Mouse (Mus musculus) midbrain, embryonic 14.5 days (tissue): ENCODE results near the gene Wnt8b. TPM values are rescaled to one million over a fixed set of nuclear protein-coding genes. Genes with fewer than 3 reads are reported as not detected.
"Not testable (repeated sequence)": the region's sequence is repeated elsewhere in the genome, so short reads cannot be mapped to it uniquely, and the experiment has no call there.

Source experiments
- ATAC-seq: fragments of 200-750 bp; cut with Nextera tagmentation; 2 replicates; pipeline ENCODE4 v1.8.0; 2017; ENCODE audit warnings: moderate number of reproducible peaks, moderate library complexity; ENCODE audit not compliant: low FRiP score, low TSS enrichment
- DNase-seq: peaks from one replicate; pipeline ENCODE4 v3.0.0-alpha.2; 2015
- H3K27ac ChIP-seq: fragments of 300-500 bp; sonication (generic); replicated peaks from 2 replicates; pipeline ENCODE4 v1.5.1; 2014; ENCODE audit warnings: mild to moderate bottlenecking, low read depth, low read length, moderate library complexity
- H3K27me3 ChIP-seq: fragments of 300-500 bp; sonication (generic); 2 replicates; pipeline ENCODE4 v1.6.1; 2014; ENCODE audit warnings: low read length, control low read depth, mixed read lengths; ENCODE audit not compliant: control insufficient read depth, insufficient read depth
- H3K36me3 ChIP-seq: fragments of 300-500 bp; sonication (generic); 2 replicates; pipeline ENCODE4 v1.6.1; 2014; ENCODE audit warnings: low read length, control low read depth; ENCODE audit not compliant: control insufficient read depth, insufficient read depth
- H3K4me1 ChIP-seq: fragments of 300-500 bp; sonication (generic); 2 replicates; pipeline ENCODE4 v1.6.1; 2014; ENCODE audit warnings: mild to moderate bottlenecking, antibody characterized with exemption, low read length, control low read depth; ENCODE audit not compliant: control insufficient read depth, insufficient read depth
- H3K4me2 ChIP-seq: fragments of 300-500 bp; sonication (generic); 2 replicates; pipeline ENCODE4 v1.6.1; 2014; ENCODE audit warnings: mild to moderate bottlenecking, low read length, moderate library complexity
- H3K4me3 ChIP-seq: fragments of 300-500 bp; sonication (generic); replicated peaks from 2 replicates; pipeline ENCODE4 v1.5.1; 2014; ENCODE audit warnings: low read depth, low read length
- H3K9ac ChIP-seq: fragments of 300-500 bp; sonication (generic); replicated peaks from 2 replicates; pipeline ENCODE4 v1.6.1; 2014; ENCODE audit warnings: mild to moderate bottlenecking, low read length, moderate library complexity
- H3K9me3 ChIP-seq: fragments of 300-500 bp; sonication (generic); 2 replicates; pipeline ENCODE4 v1.6.1; 2016; ENCODE audit warnings: low read length, control low read depth, mixed read lengths; ENCODE audit not compliant: control insufficient read depth
- WGBS: fragments of 180-500 bp; shearing (Covaris S2); extraction: QIAGEN DNeasy Blood & Tissue Kit; methylation state at CpG from one replicate; pipeline ENCODE4 v1.1.7; 2014; 5-methylcytosine and 5-hydroxymethylcytosine counted together
- polyA plus RNA-seq: library from polyadenylated mRNA; unstranded; fragments of >200 nt; fragmentation: Nextera tagmentation; extraction: Ambion mirVana; gene quantifications from 2 replicates; pipeline ENCODE4 v1.2.1, GENCODE M21; 2014

Gene Wnt8b
- polyA plus RNA-seq, 1 experiment from 2014 or later: 1.2 TPM

DNA sequence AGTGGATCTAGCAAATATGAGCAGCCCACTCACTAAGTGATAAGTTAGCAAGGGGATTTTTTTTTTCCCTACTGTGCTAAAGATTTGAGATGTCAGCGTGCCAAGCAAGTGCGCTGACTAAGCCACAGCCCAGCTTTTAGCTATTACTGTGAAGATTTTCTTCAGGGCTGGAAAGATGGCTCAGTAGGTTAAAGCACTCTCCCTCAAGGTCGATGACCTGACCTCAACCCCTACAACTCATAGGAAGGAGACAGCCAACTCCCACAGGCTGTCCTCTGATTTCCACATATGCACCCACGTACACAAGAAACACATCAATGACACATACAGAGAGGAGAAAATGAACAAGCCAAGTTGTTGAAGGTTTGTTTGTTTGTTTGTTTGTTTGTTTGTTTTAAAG lies 31.1 kb upstream of the Wnt8b start:
- no peak overlapping the region for H3K4me3 ChIP-seq
- DNase-seq (no peak), ATAC-seq (no peak)
- H3K27ac ChIP-seq: no peak overlapping the region
- no peaks in the 10 kb centered on the region for H3K36me3 ChIP-seq
- H3K27me3 ChIP-seq: no peaks in the 10 kb centered on the region
- H3K4me2 ChIP-seq: no peak overlapping the region
- WGBS: 98% methylated on average over 4 of the region's 4 CpGs
- no peak overlapping the region for H3K9ac ChIP-seq
- H3K9me3 ChIP-seq: no peaks in the 10 kb centered on the region
- H3K4me1 ChIP-seq: no peaks in the 10 kb centered on the region

GRCm38 (mm10) chr19:44465960-44466525 lies 27.2 kb upstream of the Wnt8b start:
- H3K27me3 ChIP-seq, H3K9me3 ChIP-seq, H3K27ac ChIP-seq, H3K4me2 ChIP-seq, H3K4me3 ChIP-seq, H3K9ac ChIP-seq, H3K4me1 ChIP-seq, ATAC-seq, H3K36me3 ChIP-seq: not testable (repeated sequence)
- peak; percentile 26 for DNase-seq
- 61% methylated on average over 14 of the region's 14 CpGs for WGBS

DNA sequence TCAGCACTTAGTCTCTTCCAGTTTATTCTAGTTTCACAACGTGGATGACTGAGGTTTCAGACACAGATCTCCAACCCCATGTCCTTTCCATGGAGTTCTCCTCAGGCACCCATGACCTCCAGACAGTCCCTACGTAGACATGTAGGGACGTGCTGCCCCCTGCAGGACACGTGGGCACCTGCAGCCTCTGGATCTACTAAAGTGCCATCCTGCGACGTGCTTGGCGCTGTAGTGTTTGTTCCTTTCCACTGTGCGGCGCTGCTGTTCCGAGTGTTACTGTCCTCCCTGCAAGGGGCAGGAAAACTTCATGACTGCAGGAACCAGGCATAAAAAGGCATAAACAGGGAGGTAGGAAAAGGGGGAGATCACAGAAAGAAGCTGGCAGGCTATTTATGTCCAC lies 19.1 kb upstream of the Wnt8b start:
- Histone ChIP-seq H3K4me3 (no peak overlapping the region), H3K36me3 (no peaks in the 10 kb centered on the region), H3K27me3 (peaks cover 6% of the 10 kb centered on the region; the same call in 1 of the 2 replicates), H3K9ac (no peak overlapping the region), H3K4me2 (no peak overlapping the region), H3K9me3 (no peaks in the 10 kb centered on the region), H3K27ac (no peak overlapping the region), H3K4me1 (no peaks in the 10 kb centered on the region)
- ATAC-seq: no peak
- DNase-seq: peak; percentile 77
- 2% methylated on average over 10 of the region's 10 CpGs for WGBS

- DNase-seq (no peak), ATAC-seq (no peak)
- Histone ChIP-seq H3K4me1 (no peaks in the 10 kb centered on the region), H3K9me3 (no peaks in the 10 kb centered on the region), H3K27ac (no peak overlapping the region), H3K4me2 (no peak overlapping the region), H3K4me3 (no peak overlapping the region), H3K9ac (no peak overlapping the region), H3K27me3 (peaks cover 6% of the 10 kb centered on the region; the same call in 1 of the 2 replicates), H3K36me3 (no peaks in the 10 kb centered on the region)
- 86% methylated on average over 6 of the region's 6 CpGs for WGBS
Measured at GRCm38 (mm10) chr19:44475268-44475667, 18.0 kb upstream of the Wnt8b start.

DNA sequence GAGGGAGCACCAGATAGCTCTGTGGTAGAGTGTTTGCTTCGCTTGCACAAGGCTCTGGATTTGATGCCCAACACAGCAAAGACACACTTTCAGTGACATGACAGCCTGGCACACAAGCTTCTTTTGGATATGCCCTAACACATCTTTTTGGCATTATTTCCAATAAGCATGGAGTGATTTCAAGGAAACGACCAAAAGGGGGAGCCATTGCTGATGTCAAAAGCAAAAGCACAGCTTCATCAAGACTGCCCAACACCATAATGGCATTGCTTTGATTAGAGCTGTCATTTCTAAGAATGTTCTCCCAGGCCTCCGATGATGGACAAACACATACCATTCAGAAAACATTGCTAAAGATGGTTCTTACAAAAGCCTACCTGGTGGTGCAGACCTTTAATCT lies 16.7 kb upstream of the Wnt8b start:
- no peak for ATAC-seq

DNA sequence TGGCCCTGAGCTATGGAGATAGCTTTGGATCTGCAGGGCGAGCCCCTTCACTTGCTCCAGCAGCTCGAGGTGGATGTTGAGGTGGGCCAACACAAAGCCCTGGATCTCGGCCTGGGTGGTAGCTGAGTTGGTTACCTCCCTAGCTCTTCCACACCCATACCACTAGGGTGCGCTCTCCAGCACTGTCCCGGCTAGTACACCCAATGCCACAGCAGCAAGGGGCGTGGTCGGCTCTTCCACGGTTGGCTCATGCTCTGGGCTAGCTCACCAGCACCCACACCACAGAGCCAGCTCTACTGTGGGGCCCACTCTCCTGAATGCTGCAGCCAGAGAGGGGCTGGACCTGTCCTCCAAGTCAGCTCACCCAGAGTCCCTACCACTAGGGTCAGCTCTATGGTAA lies 6.0 kb upstream of the Wnt8b start:
- H3K27me3 ChIP-seq: peaks cover 26% of the 10 kb centered on the region
- WGBS: 15% methylated on average over 8 of the region's 8 CpGs

More for the DNA sequence above, 16.7 kb upstream of the Wnt8b start:
- Histone ChIP-seq H3K27ac (no peak overlapping the region), H3K9me3 (no peaks in the 10 kb centered on the region), H3K9ac (no peak overlapping the region), H3K4me2 (no peak overlapping the region), H3K4me1 (no peaks in the 10 kb centered on the region), H3K27me3 (peaks cover 6% of the 10 kb centered on the region; the same call in 1 of the 2 replicates), H3K36me3 (no peaks in the 10 kb centered on the region), H3K4me3 (no peak overlapping the region)
- 44% methylated on average over 3 of the region's 3 CpGs for WGBS
- peak; percentile 51 for DNase-seq

DNA sequence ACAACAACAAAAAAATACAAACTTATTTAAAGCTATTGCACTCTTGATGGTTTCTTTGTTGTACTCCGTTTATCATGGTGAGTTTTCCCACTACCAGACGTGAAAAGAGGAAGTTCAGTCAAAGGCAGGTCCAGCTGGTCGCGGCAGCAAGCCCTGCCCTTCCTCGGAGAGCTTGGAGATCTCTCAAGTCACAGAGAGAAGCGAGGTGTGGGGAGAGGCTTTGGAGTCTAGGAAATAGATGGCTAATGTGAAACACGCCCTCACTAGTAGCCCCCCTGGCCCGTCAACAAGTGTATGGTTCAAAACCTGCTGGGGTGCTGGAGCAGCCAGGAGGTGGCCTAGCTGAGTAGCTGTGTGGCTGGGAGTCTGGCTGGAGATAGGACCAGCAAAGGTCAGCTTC lies 3.2 kb downstream of the Wnt8b start:
- H3K9me3 ChIP-seq: no peaks in the 10 kb centered on the region
- no peak overlapping the region for H3K27ac ChIP-seq
- H3K36me3 ChIP-seq: no peaks in the 10 kb centered on the region
- 25% methylated on average over 8 of the region's 8 CpGs for WGBS
- no peak overlapping the region for H3K9ac ChIP-seq
- H3K27me3 ChIP-seq: peaks cover 88% of the 10 kb centered on the region
- DNase-seq: no peak
- no peak overlapping the region for H3K4me3 ChIP-seq
- no peak overlapping the region for H3K4me2 ChIP-seq
- H3K4me1 ChIP-seq: no peaks in the 10 kb centered on the region
- no peak for ATAC-seq

More for the DNA sequence above, 6.0 kb upstream of the Wnt8b start:
- Histone ChIP-seq H3K4me2 (no peak overlapping the region), H3K4me1 (no peaks in the 10 kb centered on the region), H3K27ac (no peak overlapping the region), H3K36me3 (no peaks in the 10 kb centered on the region), H3K9ac (no peak overlapping the region), H3K4me3 (no peak overlapping the region), H3K9me3 (no peaks in the 10 kb centered on the region)
- ATAC-seq (no peak), DNase-seq (no peak)

DNA sequence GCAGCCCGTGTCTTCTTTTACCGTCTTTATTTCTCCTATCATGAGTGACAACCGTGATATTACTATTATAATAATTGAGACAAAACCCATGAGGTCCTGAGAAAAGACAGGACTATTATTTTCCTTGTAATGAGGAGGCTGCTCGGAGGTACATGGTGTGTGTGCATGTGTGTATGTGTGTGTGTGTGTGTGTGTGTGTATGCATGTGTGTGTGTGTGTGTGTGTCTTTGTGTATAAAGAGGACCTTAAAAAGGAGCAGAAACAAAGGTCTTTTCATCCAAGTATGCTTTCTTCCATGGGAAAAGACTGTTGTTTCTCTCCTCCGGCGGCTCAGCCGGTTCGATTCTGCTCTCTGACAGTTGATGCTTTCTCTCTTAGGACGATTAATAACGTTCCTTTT lies 3.7 kb downstream of the Wnt8b start:
- H3K36me3 ChIP-seq: no peaks in the 10 kb centered on the region
- H3K4me1 ChIP-seq: no peaks in the 10 kb centered on the region
- no peak overlapping the region for H3K27ac ChIP-seq
- no peak overlapping the region for H3K9ac ChIP-seq
- H3K4me3 ChIP-seq: no peak overlapping the region
- H3K4me2 ChIP-seq: no peak overlapping the region
- H3K9me3 ChIP-seq: no peaks in the 10 kb centered on the region
- H3K27me3 ChIP-seq: peaks cover 88% of the 10 kb centered on the region
- no peak for ATAC-seq
- no peak for DNase-seq
- WGBS: 19% methylated on average over 10 of the region's 10 CpGs

DNA sequence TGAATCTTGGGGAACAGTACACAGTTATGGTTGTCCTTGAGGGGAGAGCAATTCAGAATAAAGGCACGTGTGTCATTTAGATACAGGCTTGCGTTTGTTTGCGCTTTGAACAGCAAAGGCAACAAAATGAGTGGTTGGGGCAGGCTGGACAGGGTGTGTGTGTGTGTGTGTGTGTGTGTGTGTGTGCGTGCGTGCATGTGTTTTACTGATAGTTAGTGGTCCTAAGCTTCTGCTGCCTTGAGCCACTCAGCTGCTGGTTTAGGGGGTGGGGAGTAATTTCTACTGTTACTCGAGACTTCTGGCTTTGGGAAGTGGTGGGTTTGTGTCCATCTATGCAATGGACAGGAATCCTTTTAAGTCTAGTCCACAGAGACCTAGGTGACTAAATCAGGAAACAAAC lies 5.7 kb downstream of the Wnt8b start:
- no peak overlapping the region for H3K27ac ChIP-seq
- H3K9me3 ChIP-seq: no peaks in the 10 kb centered on the region
- no peak for DNase-seq
- no peaks in the 10 kb centered on the region for H3K36me3 ChIP-seq
- no peak for ATAC-seq
- no peaks in the 10 kb centered on the region for H3K4me1 ChIP-seq
- peaks cover 87% of the 10 kb centered on the region for H3K27me3 ChIP-seq
- 67% methylated on average over 6 of the region's 6 CpGs for WGBS
- H3K4me2 ChIP-seq: no peak overlapping the region
- no peak overlapping the region for H3K9ac ChIP-seq
- H3K4me3 ChIP-seq: no peak overlapping the region
